Mouse (Mus musculus) liver, adult 2 months (tissue): ENCODE data around the gene Tmem121.

Source experiments
- CTCF ChIP-seq: fragments of 200-500 bp; IDR thresholded peaks from 2 replicates; pipeline ENCODE4 v1.5.1; 2011; ENCODE audit warnings: low read depth, low read length, control low read depth
- POLR2A ChIP-seq: fragments of 200-500 bp; IDR thresholded peaks from 2 replicates; pipeline ENCODE4 v1.6.1; 2011; ENCODE audit warnings: low read length, control low read depth; ENCODE audit not compliant: insufficient read depth; ENCODE audit errors: extremely low read depth

- TF ChIP-seq CTCF, result no peak
- TF ChIP-seq POLR2A, result no peak
These were observed 34.7 kb upstream of the Tmem121 start for GRCm38 (mm10) chr12:113151046-113151445.
